Mouse (Mus musculus): ENCODE measurements around the gene Pitpnc1.

The Pitpnc1 gene

GRCm38 (mm10) chr11:107469031-107469522 is 1.4 kb downstream of the Pitpnc1 start:
- in situ Hi-C loops (cut with MboI; ENCODE audit: unreplicated experiment in 2 of 2), result no loop called here

- in situ Hi-C loops (cut with MboI; ENCODE audit: unreplicated experiment in 2 of 2), result no loop called here
These were observed 2.1 kb downstream of the Pitpnc1 start for GRCm38 (mm10) chr11:107468252-107469030.

GRCm38 (mm10) chr11:107466611-107467391 is 3.7 kb downstream of the Pitpnc1 start:
- in situ Hi-C loops (cut with MboI; ENCODE audit: unreplicated experiment in 2 of 2), result no loop called here

- in situ Hi-C loops (cut with MboI; ENCODE audit: unreplicated experiment in 2 of 2), result no loop called here
These were observed 4.5 kb downstream of the Pitpnc1 start for GRCm38 (mm10) chr11:107465969-107466368.

GRCm38 (mm10) chr11:107465041-107465440 is 5.5 kb downstream of the Pitpnc1 start:
- in situ Hi-C loops (cut with MboI; ENCODE audit: unreplicated experiment in 2 of 2), result no loop called here

GRCm38 (mm10) chr11:107464141-107464540 is 6.4 kb downstream of the Pitpnc1 start:
- in situ Hi-C loops (cut with MboI; ENCODE audit: unreplicated experiment in 2 of 2), result no loop called here

- in situ Hi-C loops (cut with MboI; ENCODE audit: unreplicated experiment in 2 of 2), result no loop called here
These were observed 7.2 kb downstream of the Pitpnc1 start for GRCm38 (mm10) chr11:107463251-107463681.

GRCm38 (mm10) chr11:107462478-107462877 is 8.0 kb downstream of the Pitpnc1 start:
- in situ Hi-C loops (cut with MboI; ENCODE audit: unreplicated experiment in 2 of 2), result no loop called here

GRCm38 (mm10) chr11:107459828-107460227 is 10.7 kb downstream of the Pitpnc1 start:
- in situ Hi-C loops (cut with MboI; ENCODE audit: unreplicated experiment in 2 of 2), result no loop called here

- in situ Hi-C loops (cut with MboI; ENCODE audit: unreplicated experiment in 2 of 2), result no loop called here
These were observed 11.5 kb downstream of the Pitpnc1 start for GRCm38 (mm10) chr11:107458986-107459385.

GRCm38 (mm10) chr11:107458286-107458685 is 12.2 kb downstream of the Pitpnc1 start:
- in situ Hi-C loops (cut with MboI; ENCODE audit: unreplicated experiment in 2 of 2), result no loop called here

GRCm38 (mm10) chr11:107457282-107457681 is 13.2 kb downstream of the Pitpnc1 start:
- in situ Hi-C loops (cut with MboI; ENCODE audit: unreplicated experiment in 2 of 2), result no loop called here

- in situ Hi-C loops (cut with MboI; ENCODE audit: unreplicated experiment in 2 of 2), result no loop called here
These were observed 15.7 kb downstream of the Pitpnc1 start for GRCm38 (mm10) chr11:107454546-107455462.

- in situ Hi-C loops (cut with MboI; ENCODE audit: unreplicated experiment in 2 of 2), result no loop called here
These were observed 18.4 kb downstream of the Pitpnc1 start for GRCm38 (mm10) chr11:107452053-107452452.

- in situ Hi-C loops (cut with MboI; ENCODE audit: unreplicated experiment in 2 of 2), result no loop called here
These were observed 19.4 kb downstream of the Pitpnc1 start for GRCm38 (mm10) chr11:107451106-107451505.

GRCm38 (mm10) chr11:107450097-107450496 is 20.4 kb downstream of the Pitpnc1 start:
- in situ Hi-C loops (cut with MboI; ENCODE audit: unreplicated experiment in 2 of 2), result no loop called here

GRCm38 (mm10) chr11:107449169-107449910 is 21.2 kb downstream of the Pitpnc1 start:
- in situ Hi-C loops (cut with MboI; ENCODE audit: unreplicated experiment in 2 of 2), result no loop called here

GRCm38 (mm10) chr11:107447915-107448314 is 22.6 kb downstream of the Pitpnc1 start:
- in situ Hi-C loops (cut with MboI; ENCODE audit: unreplicated experiment in 2 of 2), result no loop called here

GRCm38 (mm10) chr11:107447349-107447748 is 23.1 kb downstream of the Pitpnc1 start:
- in situ Hi-C loops (cut with MboI; ENCODE audit: unreplicated experiment in 2 of 2), result no loop called here

- in situ Hi-C loops (cut with MboI; ENCODE audit: unreplicated experiment in 2 of 2), result no loop called here
These were observed 23.8 kb downstream of the Pitpnc1 start for GRCm38 (mm10) chr11:107446650-107447049.
